Mouse (Mus musculus) lung, adult 2 months (tissue): ENCODE results near the gene Heg1. TPM values are rescaled to one million over a fixed set of nuclear protein-coding genes. Genes with fewer than 3 reads are reported as not detected.

Experiments used
- DNase-seq: peaks from one replicate; pipeline ENCODE4 v3.0.0; 2022
- H3K4me1 ChIP-seq: fragments of 200-500 bp; 2 replicates; pipeline ENCODE4 v1.6.1; 2011; ENCODE audit warnings: low read length; ENCODE audit not compliant: control insufficient read depth, insufficient read depth
- H3K4me3 ChIP-seq: fragments of 200-500 bp; replicated peaks from 2 replicates; pipeline ENCODE3; 2011; ENCODE audit warnings: low read depth, mild to moderate bottlenecking, control low read depth, low read length; ENCODE audit errors: extremely low read depth
- CTCF ChIP-seq: fragments of 200-500 bp; IDR thresholded peaks from 2 replicates; pipeline ENCODE4 v1.5.1; 2011; ENCODE audit warnings: mild to moderate bottlenecking, low read length, control low read depth; ENCODE audit not compliant: insufficient read depth
- POLR2A ChIP-seq: fragments of 200-500 bp; IDR thresholded peaks from 2 replicates; pipeline ENCODE4 v1.6.1; 2011; ENCODE audit warnings: low read depth, mild to moderate bottlenecking, control low read depth, low read length, borderline replicate concordance; ENCODE audit errors: extremely low read depth
- WGBS: fragments of 180-500 bp; shearing (Covaris S2); methylation state at CpG from one replicate; pipeline ENCODE4 v1.1.7; 2018; 5-methylcytosine and 5-hydroxymethylcytosine counted together
- polyA plus RNA-seq: library from polyadenylated mRNA; depleted of rRNA; stranded (reverse); fragments of >200 nt; gene quantifications from 2 replicates; pipeline ENCODE4 v1.2.3, GENCODE M21; 2012

Heg1 gene
- polyA plus RNA-seq, 1 experiment = 150 TPM

DNA sequence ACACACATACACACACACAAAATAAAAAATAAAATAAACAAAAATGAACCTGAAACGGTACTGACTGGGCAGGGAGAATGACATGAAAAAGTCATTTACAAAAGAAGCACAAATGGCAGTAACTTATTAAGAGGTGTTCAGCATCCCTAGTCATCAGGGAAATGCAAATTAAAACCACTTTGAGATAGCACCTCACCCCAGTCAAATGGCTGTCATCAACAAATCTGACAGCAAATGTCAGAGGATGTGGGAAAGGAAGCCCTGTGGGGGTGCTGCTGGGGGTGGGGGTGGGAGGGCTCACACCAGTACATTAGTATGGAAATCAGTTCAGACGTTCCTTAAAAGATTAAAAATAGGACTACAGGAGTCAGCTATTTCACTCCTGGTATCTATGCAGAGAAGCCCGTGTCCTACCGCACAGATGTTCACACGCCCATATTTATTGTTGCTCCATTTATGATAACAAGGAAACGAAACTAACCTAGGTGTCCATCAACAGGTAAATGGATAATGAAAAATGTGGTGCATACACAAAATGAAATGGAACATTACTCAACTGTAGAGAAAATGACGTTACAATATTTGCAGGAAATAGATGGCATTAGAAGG is 63.3 kb downstream of the Heg1 start:
- TF ChIP-seq CTCF = no peak
- TF ChIP-seq POLR2A = no peak
- no peak for DNase-seq
- no peak overlapping the region for H3K4me3 ChIP-seq
- H3K4me1 ChIP-seq = peaks cover 6% of the 10 kb centered on the region
- 53% methylated on average over 7 of the region's 7 CpGs for WGBS

DNA sequence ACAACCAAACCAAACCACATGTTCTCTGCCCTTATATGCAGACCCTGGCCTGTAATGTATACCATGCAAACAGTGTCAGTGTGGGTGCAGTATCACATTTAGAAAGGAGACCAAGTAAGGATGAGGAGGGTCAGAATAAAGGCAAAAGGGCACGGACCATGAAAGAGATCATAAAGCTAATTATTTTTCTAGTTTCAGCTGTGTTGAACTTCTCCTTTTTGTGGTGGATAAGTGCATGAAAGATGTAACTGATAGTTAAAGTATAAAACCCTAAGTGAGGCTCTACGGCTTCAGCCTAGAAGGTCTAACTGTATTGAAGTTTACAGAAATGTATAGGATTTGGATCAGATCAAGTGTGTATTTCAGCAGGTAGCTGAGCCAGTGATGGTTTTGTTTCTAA is 63.8 kb downstream of the Heg1 start:
- WGBS = 91% methylated on average over 2 of the region's 2 CpGs
- no peak for DNase-seq
- peaks cover 6% of the 10 kb centered on the region for H3K4me1 ChIP-seq
- H3K4me3 ChIP-seq = no peak overlapping the region
- TF ChIP-seq POLR2A (no peak), CTCF (no peak)

DNA sequence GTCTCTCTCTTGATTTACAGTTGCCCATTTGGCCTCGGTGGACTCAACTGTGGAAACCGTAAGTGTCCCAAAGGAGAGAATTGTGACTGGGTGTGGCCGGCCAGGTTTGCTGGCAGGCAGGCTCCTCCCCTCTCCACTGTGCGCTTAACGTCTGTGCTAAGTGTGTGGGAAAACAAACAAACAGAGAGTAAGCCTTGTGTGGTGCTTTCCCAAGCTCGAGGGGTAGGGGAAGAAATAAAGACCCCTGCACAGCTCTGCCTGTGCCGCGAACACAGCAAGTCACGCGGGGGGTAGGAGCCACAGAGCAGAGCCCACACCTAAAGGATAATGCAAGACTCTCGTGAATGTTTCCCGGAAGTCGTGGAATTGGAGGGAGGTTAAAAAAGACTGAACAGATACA is 67.0 kb downstream of the Heg1 start:
- peak; percentile 41 for DNase-seq
- 30% methylated on average over 13 of the region's 13 CpGs for WGBS
- peak overlapping the region; percentile 55 for H3K4me3 ChIP-seq

DNA sequence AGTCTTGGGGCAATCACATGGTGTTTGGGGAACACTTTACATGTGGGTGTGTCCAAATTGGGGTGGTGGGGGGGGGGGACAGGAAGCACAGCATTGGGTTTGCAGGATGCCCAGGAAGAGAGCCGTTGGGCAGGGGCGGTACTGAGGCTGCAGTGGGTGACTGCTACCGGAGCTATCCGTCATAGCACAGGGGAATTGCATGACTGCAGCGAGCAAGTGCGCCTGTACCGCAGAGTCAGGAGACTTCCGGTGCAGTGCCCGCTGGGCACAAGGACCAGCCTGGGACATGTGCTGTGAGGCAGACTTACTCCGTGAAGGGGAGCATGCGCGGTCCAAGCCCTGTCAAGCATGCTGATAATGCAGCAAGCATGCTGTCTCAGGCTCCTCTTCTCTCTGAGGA is 67.4 kb downstream of the Heg1 start:
- peak; percentile 37 for DNase-seq
- peaks cover 8% of the 10 kb centered on the region for H3K4me1 ChIP-seq
- H3K4me3 ChIP-seq = peak overlapping the region; percentile 55
- TF ChIP-seq CTCF (no peak), POLR2A (no peak)
- 46% methylated on average over 12 of the region's 12 CpGs for WGBS

More for the DNA sequence above, 67.0 kb downstream of the Heg1 start:
- TF ChIP-seq CTCF = no peak
- TF ChIP-seq POLR2A = no peak
- H3K4me1 ChIP-seq = peaks cover 6% of the 10 kb centered on the region

DNA sequence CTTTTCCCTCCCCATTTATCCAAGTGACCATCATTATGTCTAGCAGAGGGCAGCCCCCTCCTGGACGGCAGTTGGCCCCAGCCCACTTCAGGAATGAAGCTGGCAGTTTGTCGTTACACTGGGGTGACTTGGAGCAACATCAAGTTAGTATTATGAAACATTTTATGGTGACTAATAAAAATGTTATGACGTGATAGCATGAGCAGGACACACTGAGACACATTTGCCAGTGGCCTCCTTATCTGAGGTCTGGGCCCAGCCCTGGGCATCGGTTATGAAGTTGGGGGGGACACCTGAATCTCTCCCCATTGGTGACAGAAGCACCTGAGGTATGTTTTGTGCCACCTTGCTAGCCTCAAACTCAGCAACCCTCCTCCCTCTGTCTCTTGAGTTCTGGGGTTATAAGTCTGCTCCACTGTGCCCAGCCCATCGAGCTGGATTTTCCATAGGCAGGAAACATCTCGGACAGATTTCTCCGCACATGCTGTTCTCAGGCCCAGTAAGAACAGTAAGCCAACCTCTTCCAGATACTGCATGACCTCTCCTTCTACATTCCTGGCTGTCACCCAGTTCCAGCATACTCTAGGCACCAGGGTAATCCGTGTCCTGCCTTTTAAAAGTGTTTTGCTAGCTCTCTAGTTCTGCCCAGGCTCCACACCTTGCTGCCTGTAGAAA is 68.9 kb downstream of the Heg1 start:
- TF ChIP-seq CTCF (no peak), POLR2A (no peak)
- WGBS = 57% methylated on average over 8 of the region's 8 CpGs
- no peak for DNase-seq
- Histone ChIP-seq H3K4me1 (peaks cover 8% of the 10 kb centered on the region), H3K4me3 (no peak overlapping the region)

DNA sequence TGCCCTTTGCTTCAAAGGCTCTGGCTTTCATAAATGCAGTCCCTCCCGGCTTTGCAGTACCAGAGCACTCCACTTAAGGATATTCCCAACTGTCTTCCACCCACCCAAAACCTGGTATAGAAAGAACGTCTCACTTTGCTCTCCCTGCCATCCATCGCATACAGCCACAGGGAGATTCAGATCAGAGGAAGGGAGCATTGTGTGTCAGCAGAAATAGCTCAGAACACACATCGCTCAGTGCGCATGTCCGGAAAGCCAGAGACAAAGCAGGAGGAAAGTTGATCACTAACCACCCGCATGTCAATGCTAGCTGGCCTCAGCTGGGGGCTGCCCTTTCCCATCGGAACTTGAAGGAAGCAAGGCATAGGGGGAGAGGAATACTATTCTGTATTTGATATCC is 71.1 kb downstream of the Heg1 start:
- DNase-seq = no peak
- 81% methylated on average over 8 of the region's 8 CpGs for WGBS
- Histone ChIP-seq H3K4me3 (no peak overlapping the region), H3K4me1 (peaks cover 8% of the 10 kb centered on the region)
- TF ChIP-seq POLR2A (no peak), CTCF (no peak)

DNA sequence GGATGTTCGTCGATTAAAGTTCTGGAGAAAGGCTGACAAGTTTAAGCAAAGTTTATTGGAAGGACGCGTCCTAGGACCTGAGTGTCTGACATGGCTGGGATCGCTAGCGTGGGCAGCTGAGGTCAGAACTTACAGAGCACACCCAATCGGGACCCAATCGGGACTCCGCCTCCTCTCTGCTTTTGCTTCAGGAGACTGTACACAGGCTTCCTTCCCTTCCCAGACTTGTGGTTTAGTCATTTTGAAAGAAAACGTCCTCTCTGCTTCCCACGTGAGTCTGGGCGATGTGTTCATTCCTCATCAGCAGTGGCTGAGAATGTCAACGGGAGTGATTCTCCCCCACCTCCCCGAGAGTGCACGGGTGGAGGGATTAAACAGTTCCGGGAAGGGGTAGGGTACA is 71.8 kb downstream of the Heg1 start:
- no peak for DNase-seq

DNA sequence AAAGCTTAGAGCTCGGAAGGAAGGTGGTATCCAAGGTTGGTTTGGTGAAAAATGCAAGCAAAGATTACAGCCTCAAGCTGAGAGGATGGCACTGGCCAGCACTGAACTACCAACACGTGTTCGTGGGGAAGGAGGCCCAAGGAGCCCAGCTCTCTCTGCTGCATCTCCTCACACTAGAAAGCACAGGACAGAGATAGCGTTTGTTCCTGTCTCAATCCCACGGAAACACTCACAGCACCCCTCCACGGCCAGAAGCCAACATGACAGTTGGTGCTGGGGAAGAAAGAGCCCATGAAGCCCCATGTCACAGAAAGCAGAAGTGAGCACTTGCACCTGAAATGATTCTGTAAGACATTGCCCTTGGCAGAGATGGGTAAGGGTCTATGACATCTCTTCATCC is 72.2 kb downstream of the Heg1 start:
- no peak overlapping the region for H3K4me3 ChIP-seq

More for the DNA sequence above, 71.8 kb downstream of the Heg1 start:
- WGBS = 45% methylated on average over 16 of the region's 16 CpGs
- Histone ChIP-seq H3K4me3 (no peak overlapping the region), H3K4me1 (peaks cover 8% of the 10 kb centered on the region)
- TF ChIP-seq CTCF (no peak), POLR2A (no peak)

DNA sequence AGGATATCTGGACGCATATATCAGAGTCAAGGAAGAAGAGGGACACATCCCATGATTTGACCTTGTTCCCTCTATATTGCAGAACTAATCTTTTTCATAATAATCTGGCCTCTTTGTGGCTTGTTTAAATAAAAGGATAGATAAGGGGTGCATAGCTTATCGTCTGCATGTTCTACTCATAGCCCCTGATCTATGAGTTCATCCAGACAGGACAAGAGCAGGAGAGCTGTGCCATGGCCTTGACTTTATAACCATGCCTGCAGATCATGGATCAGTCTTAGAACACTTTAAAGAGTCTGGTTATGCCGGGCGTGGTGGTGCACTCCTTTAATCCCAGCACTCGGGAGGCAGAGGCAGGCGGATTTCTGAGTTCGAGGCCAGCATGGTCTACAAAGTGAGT is 75.0 kb downstream of the Heg1 start:
- DNase-seq = no peak
- 0 out of 2 replicates have a peak, but pooled peaks cover 2% of the 10 kb centered on the region for H3K4me1 ChIP-seq
- WGBS = 83% methylated on average over 7 of the region's 7 CpGs
- H3K4me3 ChIP-seq = no peak overlapping the region
- no peak for TF ChIP-seq CTCF
- TF ChIP-seq POLR2A = no peak

More for the DNA sequence above, 72.2 kb downstream of the Heg1 start:
- no peak for TF ChIP-seq POLR2A
- 0 out of 2 replicates have a peak, but pooled peaks have one; percentile 5 for TF ChIP-seq CTCF
- WGBS = 42% methylated on average over 6 of the region's 6 CpGs
- peaks cover 5% of the 10 kb centered on the region for H3K4me1 ChIP-seq
- DNase-seq = no peak

DNA sequence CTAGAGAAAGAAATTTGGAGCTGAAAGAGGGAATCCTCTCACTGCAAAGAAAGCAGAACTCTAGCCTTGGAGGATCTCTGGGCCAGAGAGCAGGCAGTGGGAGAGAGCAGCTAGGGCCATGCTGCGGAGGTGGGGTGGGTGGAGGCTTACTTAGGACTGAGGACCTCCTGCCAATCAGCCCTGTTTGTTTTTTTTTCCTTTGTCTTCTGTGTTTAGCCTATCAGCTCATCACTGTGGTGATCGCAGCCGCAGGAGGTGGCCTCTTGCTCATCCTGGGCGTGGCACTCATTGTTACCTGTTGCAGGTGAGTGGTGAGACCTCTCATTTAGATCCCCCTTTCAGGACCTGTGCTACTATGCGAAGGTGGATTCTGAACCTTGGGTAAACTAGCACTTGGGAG is 76.4 kb downstream of the Heg1 start:
- TF ChIP-seq POLR2A (no peak), CTCF (no peak)
- 0 out of 2 replicates have a peak, but pooled peaks cover 2% of the 10 kb centered on the region for H3K4me1 ChIP-seq
- no peak for DNase-seq
- no peak overlapping the region for H3K4me3 ChIP-seq
- 55% methylated on average over 5 of the region's 5 CpGs for WGBS

DNA sequence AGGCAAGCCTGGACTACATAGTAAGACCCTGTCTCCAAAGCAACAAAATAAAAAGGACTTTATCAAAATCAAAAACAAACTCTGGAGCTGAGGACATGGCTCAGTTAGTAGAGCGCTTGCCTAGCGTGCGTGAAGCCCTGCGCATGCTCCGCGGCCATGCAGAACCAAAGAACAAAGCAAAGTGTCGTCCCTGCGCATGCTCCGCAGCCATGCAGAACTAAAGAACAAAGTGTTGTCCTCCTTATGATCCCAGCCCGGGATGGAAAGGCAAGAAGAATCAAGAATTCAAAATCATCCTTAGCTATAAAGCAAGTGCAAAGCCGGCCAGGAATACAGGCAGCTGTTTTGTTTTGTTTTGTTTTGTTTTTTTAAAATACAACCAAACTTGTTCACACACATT is 76.8 kb downstream of the Heg1 start:
- TF ChIP-seq POLR2A = no peak
- no peak for TF ChIP-seq CTCF
- 0 out of 2 replicates have a peak, but pooled peaks cover 2% of the 10 kb centered on the region for H3K4me1 ChIP-seq
- no peak overlapping the region for H3K4me3 ChIP-seq
- DNase-seq = no peak
- 83% methylated on average over 11 of the region's 11 CpGs for WGBS
